Mouse (Mus musculus) heart, embryonic 11.5 days (tissue): ENCODE data around the gene Mxd4. TPM values are rescaled to one million over a fixed set of nuclear protein-coding genes. Genes with fewer than 3 reads are reported as not detected.

ENCODE experiments used
- ATAC-seq: fragments of 200-750 bp; cut with Nextera tagmentation; replicated peaks from 2 replicates; pipeline ENCODE4 v1.8.0; 2017; ENCODE audit warnings: moderate library complexity; ENCODE audit not compliant: insufficient number of reproducible peaks, low FRiP score, low TSS enrichment
- H3K27ac ChIP-seq: fragments of 300-500 bp; sonication (generic); 2 replicates; pipeline ENCODE4 v1.5.1; 2014; ENCODE audit warnings: mild to moderate bottlenecking, low read depth, low read length
- H3K27me3 ChIP-seq: fragments of 300-500 bp; sonication (generic); 2 replicates; pipeline ENCODE4 v1.6.1; 2014; ENCODE audit warnings: mild to moderate bottlenecking, low read length, mixed read lengths; ENCODE audit not compliant: control insufficient read depth, insufficient read depth
- H3K36me3 ChIP-seq: fragments of 300-500 bp; sonication (generic); 2 replicates; pipeline ENCODE4 v1.6.1; 2014; ENCODE audit warnings: mild to moderate bottlenecking, low read length, moderate library complexity, mixed read lengths; ENCODE audit not compliant: control insufficient read depth, insufficient read depth
- H3K4me1 ChIP-seq: fragments of 300-500 bp; sonication (generic); 2 replicates; pipeline ENCODE4 v1.6.1; 2014; ENCODE audit warnings: low read length; ENCODE audit not compliant: control insufficient read depth, insufficient read depth
- H3K4me2 ChIP-seq: fragments of 300-500 bp; sonication (generic); 2 replicates; pipeline ENCODE4 v1.6.1; 2014; ENCODE audit warnings: mild to moderate bottlenecking, moderate library complexity
- H3K4me3 ChIP-seq: fragments of 300-500 bp; sonication (generic); 2 replicates; pipeline ENCODE4 v1.5.1; 2014; ENCODE audit warnings: low read depth, low read length
- H3K9ac ChIP-seq: fragments of 300-500 bp; sonication (generic); 2 replicates; pipeline ENCODE4 v1.6.1; 2014; ENCODE audit warnings: mild to moderate bottlenecking, low read depth, low read length, moderate library complexity
- H3K9me3 ChIP-seq: fragments of 300-500 bp; sonication (generic); replicated peaks from 2 replicates; pipeline ENCODE4 v1.6.1; 2016; ENCODE audit warnings: low read length; ENCODE audit not compliant: control insufficient read depth
- WGBS: fragments of 180-500 bp; shearing (Covaris S2); extraction: QIAGEN DNeasy Blood & Tissue Kit; methylation state at CpG from one replicate; pipeline ENCODE4 v1.1.7; 2014; ENCODE audit not compliant: insufficient replicate concordance; 5-methylcytosine and 5-hydroxymethylcytosine counted together
- polyA plus RNA-seq: library from polyadenylated mRNA; unstranded; fragments of >200 nt; fragmentation: Nextera tagmentation; extraction: Ambion mirVana; gene quantifications from 2 replicates; pipeline ENCODE4 v1.2.1, GENCODE M21; 2014

Gene Mxd4
- polyA plus RNA-seq, 1 experiment from 2014 or later = 23.3 TPM

- Histone ChIP-seq H3K27me3 (no peaks in the 10 kb centered on the region), H3K27ac (no peak overlapping the region), H3K9me3 (no peaks in the 10 kb centered on the region), H3K36me3 (no peaks in the 10 kb centered on the region), H3K4me3 (no peak overlapping the region), H3K4me1 (peaks cover 2% of the 10 kb centered on the region; the same call in 1 of the 2 replicates), H3K9ac (no peak overlapping the region), H3K4me2 (no peak overlapping the region)
- 28% methylated on average over 1 of the region's 1 CpGs for WGBS
- no peak for ATAC-seq
Observed at GRCm38 (mm10) chr5:34194426-34194825, 6.9 kb upstream of the Mxd4 start.

GRCm38 (mm10) chr5:34191843-34192242, 4.3 kb upstream of the Mxd4 start:
- Histone ChIP-seq H3K4me2 (no peak overlapping the region), H3K4me1 (peaks cover 10% of the 10 kb centered on the region; the same call in 1 of the 2 replicates), H3K27me3 (no peaks in the 10 kb centered on the region), H3K4me3 (no peak overlapping the region), H3K9me3 (no peaks in the 10 kb centered on the region), H3K9ac (no peak overlapping the region), H3K36me3 (no peaks in the 10 kb centered on the region), H3K27ac (no peak overlapping the region)
- ATAC-seq = no peak
- 68% methylated on average over 4 of the region's 4 CpGs for WGBS

DNA sequence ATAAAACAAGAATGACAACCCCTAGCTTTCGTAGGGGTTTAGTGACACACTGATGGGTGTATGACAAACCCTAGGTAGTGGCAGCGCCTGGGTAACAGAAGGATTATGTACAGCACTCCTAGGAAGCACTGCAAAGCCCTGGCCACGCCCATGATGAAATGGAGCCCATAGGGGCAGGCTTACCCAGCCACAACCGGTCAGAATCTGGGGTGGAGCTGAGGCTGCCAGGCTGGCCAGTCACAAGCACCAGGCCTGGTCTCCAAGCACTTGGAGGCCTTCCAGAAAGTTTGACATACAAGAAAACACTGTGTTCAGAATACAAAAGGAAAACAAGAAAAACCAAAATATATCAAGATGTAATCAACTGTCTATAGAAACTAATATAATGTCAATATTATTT, 3.5 kb upstream of the Mxd4 start:
- Histone ChIP-seq H3K27ac (no peak overlapping the region), H3K27me3 (no peaks in the 10 kb centered on the region), H3K4me3 (no peak overlapping the region), H3K4me2 (no peak overlapping the region), H3K9me3 (no peaks in the 10 kb centered on the region), H3K4me1 (peaks cover 18% of the 10 kb centered on the region), H3K36me3 (no peaks in the 10 kb centered on the region), H3K9ac (no peak overlapping the region)
- 50% methylated on average over 4 of the region's 4 CpGs for WGBS
- ATAC-seq = no peak

DNA sequence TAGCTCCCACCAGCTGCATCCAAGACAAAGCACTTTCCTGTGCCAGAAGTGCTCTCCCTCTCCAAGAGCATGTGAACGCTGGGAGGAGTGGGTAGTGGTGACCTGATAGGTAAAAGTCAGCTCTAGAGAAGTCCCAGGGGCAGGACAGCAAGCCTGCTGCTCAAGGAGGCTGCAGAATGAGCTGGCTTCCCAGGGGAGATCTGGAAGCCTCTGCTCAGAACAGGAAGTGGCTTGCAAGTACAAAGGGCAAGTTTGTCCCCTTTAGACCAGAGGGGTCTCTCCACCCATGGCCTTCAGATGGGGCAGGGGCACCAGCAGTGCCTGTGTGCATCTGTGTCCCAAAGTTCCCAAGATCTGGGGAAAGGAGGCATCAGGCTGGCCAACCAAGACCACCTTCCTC, 2.0 kb upstream of the Mxd4 start:
- no peak overlapping the region; the same call in 1 of the 2 replicates for H3K9ac ChIP-seq
- H3K4me3 ChIP-seq = no peak overlapping the region
- WGBS = 65% methylated on average over 1 of the region's 1 CpGs
- no peak for ATAC-seq
- H3K36me3 ChIP-seq = no peaks in the 10 kb centered on the region
- H3K4me1 ChIP-seq = peaks cover 31% of the 10 kb centered on the region
- no peak overlapping the region for H3K4me2 ChIP-seq
- H3K27me3 ChIP-seq = no peaks in the 10 kb centered on the region
- no peaks in the 10 kb centered on the region for H3K9me3 ChIP-seq
- no peak overlapping the region for H3K27ac ChIP-seq

DNA sequence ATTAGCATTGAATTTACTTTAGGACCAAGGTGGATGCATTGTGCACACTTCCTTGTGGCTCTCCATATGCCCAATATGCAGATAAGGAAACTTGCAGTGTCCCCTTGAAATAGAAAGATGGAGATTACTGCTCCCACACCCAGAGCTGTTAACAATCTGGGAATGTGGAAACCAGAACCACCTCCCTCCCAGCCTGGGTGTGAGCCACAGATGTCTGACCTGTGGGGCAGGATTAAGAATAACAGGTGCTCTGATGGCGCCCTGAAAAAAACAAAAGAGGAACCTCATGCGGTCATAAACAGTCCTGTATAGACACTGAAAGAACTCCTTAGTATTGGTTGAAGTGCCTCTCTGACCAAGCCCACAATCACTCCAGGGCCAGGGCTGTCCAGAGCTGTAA, 1.3 kb upstream of the Mxd4 start:
- WGBS = 70% methylated on average over 2 of the region's 2 CpGs
- Histone ChIP-seq H3K4me1 (peaks cover 37% of the 10 kb centered on the region), H3K4me3 (no peak overlapping the region), H3K9ac (0 out of 2 replicates have a peak overlapping the region, but pooled peaks have one; percentile 77), H3K9me3 (no peaks in the 10 kb centered on the region), H3K4me2 (peak overlapping the region; percentile 78), H3K36me3 (peaks cover 3% of the 10 kb centered on the region; the same call in 1 of the 2 replicates), H3K27me3 (no peaks in the 10 kb centered on the region), H3K27ac (no peak overlapping the region)
- no peak for ATAC-seq

GRCm38 (mm10) chr5:34186961-34187391, 544 bp downstream of the Mxd4 start:
- Histone ChIP-seq H3K4me2 (peak overlapping the region; percentile 90), H3K27ac (peak overlapping the region; percentile 91), H3K4me3 (peak overlapping the region; percentile 92), H3K36me3 (peaks cover 3% of the 10 kb centered on the region; the same call in 1 of the 2 replicates), H3K27me3 (no peaks in the 10 kb centered on the region), H3K4me1 (peaks cover 51% of the 10 kb centered on the region), H3K9me3 (no peaks in the 10 kb centered on the region), H3K9ac (peak overlapping the region; percentile 90)
- ATAC-seq = no peak
- WGBS = under 1% methylated on average over 43 of the region's 46 CpGs

- no peaks in the 10 kb centered on the region for H3K9me3 ChIP-seq
- peak overlapping the region; percentile 90 for H3K9ac ChIP-seq
- peaks cover 3% of the 10 kb centered on the region; the same call in 1 of the 2 replicates for H3K36me3 ChIP-seq
- H3K27me3 ChIP-seq = no peaks in the 10 kb centered on the region
- 69% methylated on average over 2 of the region's 2 CpGs for WGBS
- peak overlapping the region; percentile 92 for H3K4me3 ChIP-seq
- no peak for ATAC-seq
- H3K4me1 ChIP-seq = peaks cover 51% of the 10 kb centered on the region
- H3K27ac ChIP-seq = peak overlapping the region; percentile 91; the same call in 1 of the 2 replicates
- peak overlapping the region; percentile 90 for H3K4me2 ChIP-seq
Observed at GRCm38 (mm10) chr5:34186391-34186790, 1.1 kb downstream of the Mxd4 start.

DNA sequence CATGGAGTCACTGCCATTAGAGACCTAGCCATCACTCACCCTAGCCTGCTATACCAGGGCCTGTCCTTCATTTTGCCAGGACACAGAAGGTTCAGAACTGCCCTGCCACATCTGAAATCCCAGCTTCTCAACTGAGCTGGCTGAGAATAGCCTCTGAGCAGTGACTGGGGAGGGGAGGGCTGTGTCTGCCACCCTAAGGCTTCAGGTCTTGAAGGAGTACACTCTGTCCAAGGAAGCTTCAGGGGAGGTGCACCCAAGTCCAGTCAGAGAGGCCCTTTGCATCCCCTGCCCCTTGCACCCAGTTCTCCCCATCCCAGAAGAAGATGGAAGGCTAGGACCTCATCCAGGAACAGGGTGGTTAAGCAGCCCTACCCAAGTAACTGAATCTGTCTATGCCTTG, 1.7 kb downstream of the Mxd4 start:
- no peaks in the 10 kb centered on the region for H3K9me3 ChIP-seq
- peaks cover 3% of the 10 kb centered on the region; the same call in 1 of the 2 replicates for H3K36me3 ChIP-seq
- no peak overlapping the region for H3K27ac ChIP-seq
- peak overlapping the region; percentile 90 for H3K4me2 ChIP-seq
- no peaks in the 10 kb centered on the region for H3K27me3 ChIP-seq
- peak overlapping the region; percentile 90 for H3K9ac ChIP-seq
- peaks cover 51% of the 10 kb centered on the region for H3K4me1 ChIP-seq
- peak overlapping the region; percentile 92 for H3K4me3 ChIP-seq
- no peak for ATAC-seq

GRCm38 (mm10) chr5:34185051-34185580, 2.4 kb downstream of the Mxd4 start:
- 81% methylated on average over 1 of the region's 1 CpGs for WGBS
- H3K9me3 ChIP-seq = no peaks in the 10 kb centered on the region
- no peak overlapping the region for H3K4me3 ChIP-seq
- ATAC-seq = no peak
- H3K27ac ChIP-seq = no peak overlapping the region
- H3K27me3 ChIP-seq = no peaks in the 10 kb centered on the region
- peak overlapping the region; percentile 90 for H3K4me2 ChIP-seq
- peaks cover 51% of the 10 kb centered on the region for H3K4me1 ChIP-seq
- H3K36me3 ChIP-seq = peaks cover 5% of the 10 kb centered on the region; the same call in 1 of the 2 replicates
- no peak overlapping the region for H3K9ac ChIP-seq
